Mouse (Mus musculus): ENCODE data around the gene H2al1f. TPM values are rescaled to one million over a fixed set of nuclear protein-coding genes. Genes with fewer than 3 reads are reported as not detected.
"Not testable (repeated sequence)": the region's sequence is repeated elsewhere in the genome, so short reads cannot be mapped to it uniquely, and the experiment has no call there.

The H2al1f gene
- polyA plus RNA-seq (2016; fragmentation: Nextera tagmentation; extraction: Ambion mirVana), result not detected in 2 replicates

DNA sequence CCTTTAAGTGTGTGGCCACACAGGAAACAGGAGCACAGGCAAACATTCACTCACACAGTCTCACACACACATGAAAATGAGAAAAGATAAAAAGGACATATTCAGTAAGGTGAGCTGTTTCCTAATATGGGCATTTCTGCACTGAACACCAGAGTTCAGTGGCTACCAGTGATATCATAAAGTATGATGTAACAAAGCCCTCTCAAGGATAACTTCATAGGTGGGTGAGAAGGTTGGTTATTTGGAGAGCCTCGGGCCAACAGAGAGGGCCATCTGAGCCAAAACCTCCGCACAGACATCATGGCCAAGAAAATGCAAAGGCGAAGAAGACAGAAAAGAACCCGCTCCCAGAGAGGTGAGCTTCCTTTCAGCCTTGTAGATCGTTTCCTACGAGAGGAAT, at the start of gene H2al1f:
H2al1f (plus strand) TSS at position 301 of the 400 bp plus-strand sequence.
- not testable (repeated sequence) for H3K4me1 ChIP-seq; H3K9ac ChIP-seq; H3K4me3 ChIP-seq; H3K27ac ChIP-seq; H3K9me3 ChIP-seq (replicated peaks); H3K36me3 ChIP-seq; H3K27me3 ChIP-seq; H3K4me2 ChIP-seq (replicated peaks); ATAC-seq (ENCODE audit: low FRiP score)
- no CpG with 5 or more reads among the region's 6 CpGs for WGBS

DNA sequence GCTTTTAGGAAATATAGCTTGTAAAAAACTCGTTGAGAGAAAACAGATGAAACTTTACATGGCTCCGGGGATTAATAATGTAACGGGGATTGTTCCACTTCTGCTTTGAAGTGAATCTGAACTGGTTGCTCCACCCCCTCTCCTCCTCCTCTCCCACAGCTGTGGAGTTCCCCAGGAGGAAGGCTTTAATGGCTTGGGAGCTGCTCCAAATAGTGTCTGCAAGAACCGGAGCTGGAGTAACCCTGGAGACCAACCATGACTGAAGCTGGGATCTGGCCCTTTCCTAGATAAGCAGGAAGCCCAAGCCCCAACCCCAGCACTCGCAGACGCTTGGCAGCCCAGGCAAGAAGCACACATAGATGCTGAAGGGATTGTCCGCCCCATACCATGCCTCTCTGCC, 47.2 kb upstream of the H2al1f start:
- Histone ChIP-seq H3K9ac (no peak overlapping the region), H3K9me3 (replicated peaks) (no peaks in the 10 kb centered on the region), H3K36me3 (no peaks in the 10 kb centered on the region), H3K27me3 (peaks cover 13% of the 10 kb centered on the region), H3K4me1 (no peaks in the 10 kb centered on the region), H3K27ac (no peak overlapping the region), H3K4me3 (no peak overlapping the region), H3K4me2 (replicated peaks) (no peak overlapping the region)
- WGBS, result 64% methylated on average over 7 of the region's 7 CpGs
- no peak for ATAC-seq (ENCODE audit: low FRiP score)

DNA sequence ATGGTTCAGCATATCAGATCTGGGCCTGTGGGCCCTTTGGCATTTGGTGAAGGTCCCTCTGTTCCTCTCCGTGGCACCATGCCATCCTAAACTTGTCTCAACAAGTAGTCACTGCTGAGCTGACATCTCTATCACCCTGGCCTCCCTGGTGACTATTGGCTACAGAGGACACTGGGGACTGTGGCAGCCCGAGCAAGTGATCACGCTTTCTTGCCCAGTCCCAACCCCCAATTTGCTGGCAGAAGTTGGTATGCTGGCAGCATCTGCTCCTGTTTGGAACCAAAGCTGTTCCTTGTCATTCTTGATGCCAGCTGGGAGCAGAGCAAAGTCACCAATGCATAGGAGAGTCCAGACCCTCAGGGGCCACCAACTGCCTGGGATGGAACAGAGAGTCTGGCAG, 45.9 kb upstream of the H2al1f start:
- Histone ChIP-seq H3K4me3 (no peak overlapping the region), H3K4me2 (replicated peaks) (no peak overlapping the region), H3K27me3 (peaks cover 13% of the 10 kb centered on the region), H3K9me3 (replicated peaks) (no peaks in the 10 kb centered on the region), H3K9ac (no peak overlapping the region), H3K36me3 (no peaks in the 10 kb centered on the region), H3K27ac (no peak overlapping the region), H3K4me1 (no peaks in the 10 kb centered on the region)
- WGBS, result 81% methylated on average over 3 of the region's 3 CpGs
- ATAC-seq (ENCODE audit: low FRiP score), result no peak

- WGBS, result 78% methylated on average over 3 of the region's 3 CpGs
- Histone ChIP-seq H3K4me2 (replicated peaks) (no peak overlapping the region), H3K9me3 (replicated peaks) (no peaks in the 10 kb centered on the region), H3K27me3 (no peaks in the 10 kb centered on the region; the same call in 1 of the 2 replicates), H3K4me1 (no peaks in the 10 kb centered on the region), H3K27ac (no peak overlapping the region), H3K4me3 (no peak overlapping the region), H3K36me3 (no peaks in the 10 kb centered on the region), H3K9ac (no peak overlapping the region)
- no peak for ATAC-seq (ENCODE audit: low FRiP score)
Observed at GRCm38 (mm10) chrX:11273190-11273589, 41.8 kb upstream of the H2al1f start.

DNA sequence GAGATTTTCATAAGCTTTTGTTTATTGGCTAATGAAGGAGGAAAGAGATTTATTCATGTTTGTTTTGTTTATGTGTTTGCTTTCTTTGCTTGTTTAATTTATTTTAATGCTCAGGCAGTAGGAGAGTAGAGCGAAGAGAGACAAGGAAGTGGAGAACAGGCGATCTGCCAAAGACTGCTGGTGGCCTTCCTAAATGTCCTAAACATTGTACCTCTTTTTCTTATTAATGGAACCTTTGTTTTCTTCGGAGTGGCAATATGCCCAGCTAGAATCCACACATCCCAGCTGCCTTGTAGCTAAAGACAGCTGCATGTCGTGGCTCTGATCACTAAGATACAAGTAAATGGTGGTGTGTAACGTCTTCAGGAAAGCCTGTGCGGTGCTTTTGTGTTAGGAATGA, 37.9 kb upstream of the H2al1f start:
- no peaks in the 10 kb centered on the region for H3K4me1 ChIP-seq
- no peaks in the 10 kb centered on the region for H3K27me3 ChIP-seq
- no peak overlapping the region for H3K27ac ChIP-seq
- no peak for ATAC-seq (ENCODE audit: low FRiP score)
- H3K9ac ChIP-seq, result no peak overlapping the region
- H3K9me3 ChIP-seq (replicated peaks), result no peaks in the 10 kb centered on the region
- no peak overlapping the region for H3K4me2 ChIP-seq (replicated peaks)
- no peaks in the 10 kb centered on the region for H3K36me3 ChIP-seq
- H3K4me3 ChIP-seq, result no peak overlapping the region
- WGBS, result 82% methylated on average over 6 of the region's 6 CpGs

DNA sequence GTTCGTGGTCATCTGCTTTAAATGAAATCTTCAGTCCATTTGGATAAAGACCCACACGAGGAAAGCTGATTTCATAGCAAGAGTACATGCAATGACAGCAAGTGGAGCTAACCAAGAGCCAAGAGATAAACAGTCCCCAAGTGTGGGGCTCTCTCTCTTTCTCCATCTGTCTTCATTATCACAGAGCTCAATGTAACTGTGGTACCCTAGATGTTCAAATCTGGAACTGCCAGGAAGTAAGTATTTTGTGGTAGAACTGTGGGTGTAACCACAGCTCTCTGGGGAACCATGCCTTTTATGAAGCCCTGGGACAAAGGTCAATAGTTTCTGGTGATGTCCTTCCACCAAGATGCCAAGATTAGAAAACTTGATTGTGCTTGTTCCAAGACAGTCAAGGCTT, 34.2 kb upstream of the H2al1f start:
- H3K27me3 ChIP-seq, result no peaks in the 10 kb centered on the region
- no peaks in the 10 kb centered on the region for H3K9me3 ChIP-seq (replicated peaks)
- H3K4me1 ChIP-seq, result no peaks in the 10 kb centered on the region
- H3K27ac ChIP-seq, result no peak overlapping the region
- H3K4me3 ChIP-seq, result no peak overlapping the region
- 78% methylated on average over 2 of the region's 2 CpGs for WGBS
- no peak for ATAC-seq (ENCODE audit: low FRiP score)
- H3K9ac ChIP-seq, result no peak overlapping the region
- H3K4me2 ChIP-seq (replicated peaks), result no peak overlapping the region
- no peaks in the 10 kb centered on the region for H3K36me3 ChIP-seq

GRCm38 (mm10) chrX:11288306-11288882, 26.6 kb upstream of the H2al1f start:
- ATAC-seq (ENCODE audit: low FRiP score), result no peak
- H3K27me3 ChIP-seq, result peaks cover 11% of the 10 kb centered on the region; the same call in 1 of the 2 replicates
- no peaks in the 10 kb centered on the region for H3K9me3 ChIP-seq (replicated peaks)
- H3K27ac ChIP-seq, result no peak overlapping the region
- no peak overlapping the region for H3K4me3 ChIP-seq
- no peak overlapping the region for H3K4me2 ChIP-seq (replicated peaks)
- H3K36me3 ChIP-seq, result no peaks in the 10 kb centered on the region
- H3K4me1 ChIP-seq, result no peaks in the 10 kb centered on the region
- WGBS, result 76% methylated on average over 14 of the region's 14 CpGs
- no peak overlapping the region for H3K9ac ChIP-seq

DNA sequence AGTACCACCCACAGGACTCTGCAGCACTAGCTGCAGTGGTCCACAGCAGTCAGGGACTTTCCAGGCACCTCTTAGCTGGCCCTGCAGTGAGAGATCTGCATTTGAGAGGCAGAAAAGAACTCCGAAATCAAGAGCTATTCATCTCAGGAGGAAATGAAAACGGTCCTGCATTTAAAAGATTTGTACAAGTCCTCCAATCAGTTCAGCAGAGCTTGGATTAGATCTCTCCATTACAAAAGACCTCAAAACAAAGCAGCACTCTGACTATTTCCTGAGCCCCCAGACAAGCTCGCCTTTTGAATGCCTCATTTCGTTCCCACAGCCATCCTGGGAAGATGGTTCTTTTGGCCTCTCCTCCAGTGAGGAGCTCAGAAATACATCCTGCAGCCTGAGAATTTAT, 25.7 kb upstream of the H2al1f start:
- H3K9me3 ChIP-seq (replicated peaks), result no peaks in the 10 kb centered on the region
- H3K9ac ChIP-seq, result no peak overlapping the region
- H3K27ac ChIP-seq, result no peak overlapping the region
- no peaks in the 10 kb centered on the region for H3K36me3 ChIP-seq
- peaks cover 11% of the 10 kb centered on the region; the same call in 1 of the 2 replicates for H3K27me3 ChIP-seq
- H3K4me1 ChIP-seq, result no peaks in the 10 kb centered on the region
- no peak overlapping the region for H3K4me2 ChIP-seq (replicated peaks)
- H3K4me3 ChIP-seq, result no peak overlapping the region
- no peak for ATAC-seq (ENCODE audit: low FRiP score)
- 62% methylated on average over 4 of the region's 4 CpGs for WGBS

DNA sequence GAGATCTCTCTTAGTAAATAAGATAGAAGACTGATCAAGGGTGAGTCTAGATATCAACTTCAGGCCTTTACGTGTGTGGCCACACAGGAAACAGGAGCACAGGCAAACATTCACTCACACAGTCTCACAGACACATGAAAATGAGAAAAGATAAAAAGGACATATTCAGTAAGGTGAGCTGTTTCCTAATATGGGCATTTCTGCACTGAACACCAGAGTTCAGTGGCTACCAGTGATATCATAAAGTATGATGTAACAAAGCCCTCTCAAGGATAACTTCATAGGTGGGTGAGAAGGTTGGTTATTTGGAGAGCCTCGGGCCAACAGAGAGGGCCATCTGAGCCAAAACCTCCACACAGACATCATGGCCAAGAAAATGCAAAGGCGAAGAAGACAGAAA, 16.0 kb upstream of the H2al1f start, which contains the start of gene H2al1a:
H2al1a (plus strand) TSS at position 301 of the 400 bp plus-strand sequence.
- no CpG with 5 or more reads among the region's 3 CpGs for WGBS
- not testable (repeated sequence) for H3K9ac ChIP-seq; ATAC-seq (ENCODE audit: low FRiP score); H3K4me2 ChIP-seq (replicated peaks); H3K4me1 ChIP-seq; H3K27me3 ChIP-seq; H3K9me3 ChIP-seq (replicated peaks); H3K27ac ChIP-seq; H3K36me3 ChIP-seq; H3K4me3 ChIP-seq

GRCm38 (mm10) chrX:11302132-11302531, 12.8 kb upstream of the H2al1f start, which contains the start of gene H2al1b:
H2al1b (plus strand) TSS chrX:11302432.
- not testable (repeated sequence) for ATAC-seq (ENCODE audit: low FRiP score)

GRCm38 (mm10) chrX:11305355-11305754, 9.6 kb upstream of the H2al1f start, which contains the start of gene H2al1c:
H2al1c (plus strand) TSS chrX:11305655.
- H3K27me3 ChIP-seq; H3K4me2 ChIP-seq (replicated peaks); H3K9ac ChIP-seq; ATAC-seq (ENCODE audit: low FRiP score); H3K4me1 ChIP-seq; H3K36me3 ChIP-seq; H3K9me3 ChIP-seq (replicated peaks); H3K4me3 ChIP-seq; H3K27ac ChIP-seq: not testable (repeated sequence)
- WGBS, result 89% methylated on average over 3 of the region's 6 CpGs

More at GRCm38 (mm10) chrX:11302132-11302531, 12.8 kb upstream of the H2al1f start, which contains the start of gene H2al1b:
- not testable (repeated sequence) for H3K4me2 ChIP-seq (replicated peaks); H3K9ac ChIP-seq; H3K4me3 ChIP-seq; H3K9me3 ChIP-seq (replicated peaks); H3K27me3 ChIP-seq; H3K4me1 ChIP-seq; H3K27ac ChIP-seq; H3K36me3 ChIP-seq
- WGBS, result 100% methylated on average over 1 of the region's 3 CpGs

DNA sequence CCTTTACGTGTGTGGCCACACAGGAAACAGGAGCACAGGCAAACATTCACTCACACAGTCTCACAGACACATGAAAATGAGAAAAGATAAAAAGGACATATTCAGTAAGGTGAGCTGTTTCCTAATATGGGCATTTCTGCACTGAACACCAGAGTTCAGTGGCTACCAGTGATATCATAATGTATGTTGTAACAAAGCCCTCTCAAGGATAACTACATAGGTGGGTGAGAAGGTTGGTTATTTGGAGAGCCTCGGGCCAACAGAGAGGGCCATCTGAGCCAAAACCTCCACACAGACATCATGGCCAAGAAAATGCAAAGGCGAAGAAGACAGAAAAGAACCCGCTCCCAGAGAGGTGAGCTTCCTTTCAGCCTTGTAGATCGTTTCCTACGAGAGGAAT, 6.4 kb upstream of the H2al1f start, which contains the start of gene H2al1d:
H2al1d (plus strand) TSS at position 301 of the 400 bp plus-strand sequence.
- H3K9ac ChIP-seq; H3K9me3 ChIP-seq (replicated peaks); H3K36me3 ChIP-seq; H3K27ac ChIP-seq; ATAC-seq (ENCODE audit: low FRiP score); H3K4me2 ChIP-seq (replicated peaks); H3K4me3 ChIP-seq; H3K4me1 ChIP-seq; H3K27me3 ChIP-seq: not testable (repeated sequence)
- no CpG with 5 or more reads among the region's 6 CpGs for WGBS

GRCm38 (mm10) chrX:11311634-11312033, 3.3 kb upstream of the H2al1f start, which contains the start of gene H2al1e:
H2al1e (plus strand) TSS chrX:11311934.
- WGBS, result no CpG with 5 or more reads among the region's 3 CpGs

More at GRCm38 (mm10) chrX:11311634-11312033, 3.3 kb upstream of the H2al1f start, which contains the start of gene H2al1e:
- H3K4me1 ChIP-seq; H3K4me3 ChIP-seq; H3K27ac ChIP-seq; ATAC-seq (ENCODE audit: low FRiP score); H3K27me3 ChIP-seq; H3K9me3 ChIP-seq (replicated peaks); H3K4me2 ChIP-seq (replicated peaks); H3K36me3 ChIP-seq; H3K9ac ChIP-seq: not testable (repeated sequence)
